7 mouse cellular contexts compared by ENCODE assay signal in the genomic region with DNA sequence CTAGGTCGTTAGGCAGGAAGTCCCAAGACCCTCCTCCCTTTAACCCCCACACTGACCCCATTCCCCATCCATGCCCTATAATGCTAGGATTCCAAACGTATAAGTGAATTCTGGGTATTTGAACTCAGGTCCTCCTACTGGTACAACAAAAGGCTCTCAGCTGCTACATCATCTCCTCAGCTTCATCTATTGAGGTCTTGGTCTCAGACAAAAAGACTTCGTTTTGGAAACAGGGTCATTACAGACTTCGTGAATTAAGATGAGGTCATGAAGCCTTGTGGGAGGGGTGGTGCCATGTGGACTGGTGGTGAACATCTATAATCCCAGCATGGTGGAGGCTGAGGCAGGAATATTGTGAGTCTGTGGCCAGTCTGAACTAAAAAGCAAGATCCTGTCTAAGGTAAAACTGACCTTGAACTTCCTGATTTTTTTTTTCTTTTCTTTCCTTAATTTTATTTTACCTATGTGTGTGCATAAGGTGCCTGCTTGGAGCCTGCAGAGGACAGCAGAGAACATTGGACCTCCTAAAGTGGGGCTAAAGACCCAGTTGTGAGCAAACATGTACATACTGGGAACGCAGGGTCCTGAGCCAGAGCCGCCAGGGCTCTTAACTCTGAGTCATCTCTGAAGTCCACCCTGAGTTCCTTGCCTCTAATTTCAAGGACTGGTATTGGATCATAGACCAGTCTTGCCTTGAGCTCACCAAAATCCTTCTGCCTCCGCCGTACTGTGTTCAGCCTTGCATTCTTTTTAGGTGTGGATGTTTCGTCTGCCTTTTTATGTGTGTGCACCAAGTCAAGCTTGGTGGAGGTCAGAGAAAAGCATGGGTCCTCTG. TPM values are rescaled to one million over a fixed set of nuclear protein-coding genes. Genes with fewer than 3 reads are reported as not detected.
DNase-seq lines count a peak whose midpoint lies in the region; ATAC-seq and TF ChIP-seq lines count a peak whose summit lies in the region.

No protein-coding gene starts in this region.

- peak overlapping the region; percentile 91 for H3K27ac ChIP-seq in forebrain, embryonic 10.5 days
- peak overlapping the region; percentile 87 for H3K27ac ChIP-seq in limb, embryonic 12.5 days
- peak overlapping the region; percentile 48 for H3K27ac ChIP-seq in small intestine, adult 2 months (ENCODE audit: insufficient read depth, low read depth, low read length)

- TF ChIP-seq POLR2A in small intestine, adult 2 months (IDR thresholded peaks at IDR 0.05; ENCODE audit: low read depth, low read length), result no peak

- 79% methylated on average over 9 of the region's 9 CpGs for WGBS in forebrain, embryonic 10.5 days
- WGBS in limb, embryonic 12.5 days, result 69% methylated on average over 9 of the region's 9 CpGs
- WGBS in small intestine, adult 2 months, result 55% methylated on average over 9 of the region's 9 CpGs

- H3K27me3 ChIP-seq in megakaryocyte, embryonic 14.5 days (replicated peaks), result no peaks in the 10 kb centered on the region
- no peaks in the 10 kb centered on the region for H3K27me3 ChIP-seq in forebrain, embryonic 10.5 days (ENCODE audit: poor library complexity, severe bottlenecking)
- no peaks in the 10 kb centered on the region for H3K27me3 ChIP-seq in limb, embryonic 12.5 days
- H3K27me3 ChIP-seq in small intestine, adult 2 months (ENCODE audit: control insufficient read depth, insufficient read depth, low read length), result no peaks in the 10 kb centered on the region

- H3K4me3 ChIP-seq in megakaryocyte, embryonic 14.5 days (replicated peaks), result peak overlapping the region; percentile 97
- H3K4me3 ChIP-seq in forebrain, embryonic 10.5 days, result peak overlapping the region; percentile 86
- peak overlapping the region; percentile 83 for H3K4me3 ChIP-seq in limb, embryonic 12.5 days (replicated peaks)
- 0 out of 2 replicates have a peak overlapping the region, but pooled peaks have one; percentile 81 for H3K4me3 ChIP-seq in small intestine, adult 2 months (ENCODE audit: low read depth, low read length)

- H3K9me3 ChIP-seq in megakaryocyte, embryonic 14.5 days, result no peaks in the 10 kb centered on the region
- no peaks in the 10 kb centered on the region for H3K9me3 ChIP-seq in forebrain, embryonic 10.5 days
- no peaks in the 10 kb centered on the region for H3K9me3 ChIP-seq in limb, embryonic 12.5 days

- peaks cover 62% of the 10 kb centered on the region for H3K4me1 ChIP-seq in megakaryocyte, embryonic 14.5 days
- H3K4me1 ChIP-seq in forebrain, embryonic 10.5 days, result peaks cover 41% of the 10 kb centered on the region
- peaks cover 27% of the 10 kb centered on the region for H3K4me1 ChIP-seq in limb, embryonic 12.5 days (replicated peaks)
- H3K4me1 ChIP-seq in small intestine, adult 2 months (ENCODE audit: control insufficient read depth, insufficient read depth, insufficient read length, low read length), result peaks cover 7% of the 10 kb centered on the region

- H3K36me3 ChIP-seq in megakaryocyte, embryonic 14.5 days (replicated peaks; ENCODE audit: low read length), result peaks cover 28% of the 10 kb centered on the region
- peaks cover 25% of the 10 kb centered on the region for H3K36me3 ChIP-seq in forebrain, embryonic 10.5 days (replicated peaks)
- peaks cover 25% of the 10 kb centered on the region for H3K36me3 ChIP-seq in limb, embryonic 12.5 days
- peaks cover 16% of the 10 kb centered on the region for H3K36me3 ChIP-seq in small intestine, adult 2 months (ENCODE audit: control insufficient read depth, insufficient read depth, low read length)

- H3K9ac ChIP-seq in limb, embryonic 12.5 days (replicated peaks), result peak overlapping the region; percentile 42

- no peak for TF ChIP-seq CTCF in small intestine, adult 2 months (IDR thresholded peaks at IDR 0.05; ENCODE audit: extremely low read depth, insufficient read length, insufficient replicate concordance, low read depth, low read length)

- DNase-seq in forebrain, embryonic 10.5 days (ENCODE audit: extremely low spot score, low spot score), result no peak
- no peak for DNase-seq in layer of hippocampus, adult 8-10 months (ENCODE audit: low spot score in 2 of 2)
- no peak for DNase-seq in adrenal gland, postnatal 4 days (ENCODE audit: low spot score in 2 of 2)

- H3K4me2 ChIP-seq in limb, embryonic 12.5 days, result peak overlapping the region; percentile 94

- no peak for ATAC-seq in megakaryocyte, adult 5-6 weeks (ENCODE audit: poor library complexity, severe bottlenecking)
- no peak for ATAC-seq in limb, embryonic 12.5 days (ENCODE audit: insufficient number of reproducible peaks, insufficient read depth, low FRiP score, low TSS enrichment, low read depth)

RNA-seq across cellular contexts. Expression of gene Men1, which starts 0.8 kb away (rescaled TPM):
- polyA plus RNA-seq in megakaryocyte, embryonic 14.5 days (2012; ENCODE audit: insufficient read depth, low replicate concordance), result 70.2 and 174 TPM in 2 replicates
- 15.1 and 16.6 TPM in 2 replicates for total RNA-seq in megakaryocyte, adult 5-6 weeks (2015)
- total RNA-seq in megakaryocyte, adult 5-6 weeks (2017), result 19.2 and 20.7 TPM in 2 replicates
- polyA plus RNA-seq in forebrain, embryonic 10.5 days (2016; fragmentation: Nextera tagmentation; extraction: Ambion mirVana), result 115 and 130 TPM in 2 replicates
- polyA plus RNA-seq in limb, embryonic 12.5 days (2016; fragmentation: Nextera tagmentation; extraction: Ambion mirVana), result 103 and 107 TPM in 2 replicates
- polyA plus RNA-seq in small intestine, adult 2 months (2012; rRNA removed), result 23.6 and 38.5 TPM in 2 replicates
- total RNA-seq in layer of hippocampus, adult 8-10 months (2022), result 10 to 100 TPM; 60.0 to 74.4 (median 63.5) TPM
- 10 to 100 TPM; 44.3 to 47.5 TPM for total RNA-seq in adrenal gland, postnatal 4 days (2021)

RNA-seq across cellular contexts. Expression of gene Map4k2, which starts 7.0 kb away (rescaled TPM):
- 9.3 and 21.8 TPM in 2 replicates for polyA plus RNA-seq in megakaryocyte, embryonic 14.5 days (2012; ENCODE audit: insufficient read depth, low replicate concordance)
- 35.0 and 43.3 TPM in 2 replicates for total RNA-seq in megakaryocyte, adult 5-6 weeks (2015)
- total RNA-seq in megakaryocyte, adult 5-6 weeks (2017), result 66.3 and 79.6 TPM in 2 replicates
- 12.6 and 14.5 TPM in 2 replicates for polyA plus RNA-seq in forebrain, embryonic 10.5 days (2016; fragmentation: Nextera tagmentation; extraction: Ambion mirVana)
- 13.5 and 13.6 TPM in 2 replicates for polyA plus RNA-seq in limb, embryonic 12.5 days (2016; fragmentation: Nextera tagmentation; extraction: Ambion mirVana)
- 41.0 and 77.3 TPM in 2 replicates for polyA plus RNA-seq in small intestine, adult 2 months (2012; rRNA removed)
- total RNA-seq in layer of hippocampus, adult 8-10 months (2022), result 100 to 1,000 TPM in 2 of 4 experiments, 10 to 100 TPM in 2; 85.0 to 114 (median 103) TPM
- 10 to 100 TPM; 61.1 to 62.0 TPM for total RNA-seq in adrenal gland, postnatal 4 days (2021)

RNA-seq across cellular contexts. Expression of gene Cdc42bpg, which starts 27.7 kb away (rescaled TPM):
- polyA plus RNA-seq in megakaryocyte, embryonic 14.5 days (2012; ENCODE audit: insufficient read depth, low replicate concordance), result 4.8 and 6.6 TPM in 2 replicates
- 0.56 and 0.68 TPM in 2 replicates for total RNA-seq in megakaryocyte, adult 5-6 weeks (2015)
- 0.88 and 1.3 TPM in 2 replicates for total RNA-seq in megakaryocyte, adult 5-6 weeks (2017)
- 0.23 and 0.24 TPM in 2 replicates for polyA plus RNA-seq in forebrain, embryonic 10.5 days (2016; fragmentation: Nextera tagmentation; extraction: Ambion mirVana)
- polyA plus RNA-seq in limb, embryonic 12.5 days (2016; fragmentation: Nextera tagmentation; extraction: Ambion mirVana), result 0.69 and 0.96 TPM in 2 replicates
- polyA plus RNA-seq in small intestine, adult 2 months (2012; rRNA removed), result 26.0 and 53.2 TPM in 2 replicates
- 1 to 10 TPM; 5.9 to 9.5 (median 6.5) TPM for total RNA-seq in layer of hippocampus, adult 8-10 months (2022)
- 10 to 100 TPM; 18.4 to 20.6 TPM for total RNA-seq in adrenal gland, postnatal 4 days (2021)

RNA-seq across cellular contexts. Expression of gene Sf1, which starts 29.5 kb away (rescaled TPM):
- 1,025 and 2,643 TPM in 2 replicates for polyA plus RNA-seq in megakaryocyte, embryonic 14.5 days (2012; ENCODE audit: insufficient read depth, low replicate concordance)
- total RNA-seq in megakaryocyte, adult 5-6 weeks (2015), result 164 and 205 TPM in 2 replicates
- total RNA-seq in megakaryocyte, adult 5-6 weeks (2017), result 179 and 212 TPM in 2 replicates
- polyA plus RNA-seq in forebrain, embryonic 10.5 days (2016; fragmentation: Nextera tagmentation; extraction: Ambion mirVana), result 201 TPM in 2 replicates
- 164 and 171 TPM in 2 replicates for polyA plus RNA-seq in limb, embryonic 12.5 days (2016; fragmentation: Nextera tagmentation; extraction: Ambion mirVana)
- polyA plus RNA-seq in small intestine, adult 2 months (2012; rRNA removed), result 99.0 and 171 TPM in 2 replicates
- 100 to 1,000 TPM; 209 to 234 (median 222) TPM for total RNA-seq in layer of hippocampus, adult 8-10 months (2022)
- total RNA-seq in adrenal gland, postnatal 4 days (2021), result 100 to 1,000 TPM; 270 to 308 TPM

RNA-seq across cellular contexts. Expression of gene Pygm, which starts 50.2 kb away (rescaled TPM):
- 3.6 TPM in 1 of 2 replicates, not detected in the other for polyA plus RNA-seq in megakaryocyte, embryonic 14.5 days (2012; ENCODE audit: insufficient read depth, low replicate concordance)
- 0.80 and 3.2 TPM in 2 replicates for total RNA-seq in megakaryocyte, adult 5-6 weeks (2015)
- total RNA-seq in megakaryocyte, adult 5-6 weeks (2017), result 0.11 and 0.12 TPM in 2 replicates
- polyA plus RNA-seq in forebrain, embryonic 10.5 days (2016; fragmentation: Nextera tagmentation; extraction: Ambion mirVana), result 0.83 and 2.0 TPM in 2 replicates
- polyA plus RNA-seq in limb, embryonic 12.5 days (2016; fragmentation: Nextera tagmentation; extraction: Ambion mirVana), result 6.3 and 6.5 TPM in 2 replicates
- 3.2 and 5.0 TPM in 2 replicates for polyA plus RNA-seq in small intestine, adult 2 months (2012; rRNA removed)
- total RNA-seq in layer of hippocampus, adult 8-10 months (2022), result 10 to 100 TPM; 14.2 to 19.7 (median 19.0) TPM
- 100 to 1,000 TPM in 1 of 2 experiments, 10 to 100 TPM in 1; 81.8 to 113 TPM for total RNA-seq in adrenal gland, postnatal 4 days (2021)
